Mouse (Mus musculus) ovary, adult 18-20 months (tissue): ENCODE results near the gene Rorc.

Experiments
- DNase-seq: peaks from one replicate; pipeline ENCODE4 v3.0.0; 2022; ENCODE audit warnings: low spot score, mixed read lengths

Rorc gene

DNA sequence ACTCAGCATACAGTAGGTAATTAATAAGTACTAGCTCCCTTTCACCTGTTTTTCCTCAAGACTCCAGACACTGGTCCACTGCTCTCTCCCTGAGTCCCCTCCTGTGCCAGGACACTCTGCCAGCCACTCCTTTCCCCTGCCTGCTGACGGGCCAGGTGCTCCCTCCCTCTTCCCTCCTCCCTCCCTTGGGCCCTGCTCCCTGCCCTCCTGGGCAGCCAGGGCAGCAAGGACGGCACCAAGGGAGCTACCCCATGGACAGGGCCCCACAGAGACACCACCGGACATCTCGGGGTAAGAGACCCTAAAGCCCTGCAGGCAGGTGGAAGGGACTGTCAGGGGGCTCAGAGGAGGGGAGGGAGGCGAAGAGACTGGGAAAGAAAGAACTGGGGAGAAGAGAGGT, at the start of gene Rorc:
Gene Rorc (plus strand): TSS at position 154 of the 400 bp plus-strand sequence.
- DNase-seq: peak; percentile 29

DNA sequence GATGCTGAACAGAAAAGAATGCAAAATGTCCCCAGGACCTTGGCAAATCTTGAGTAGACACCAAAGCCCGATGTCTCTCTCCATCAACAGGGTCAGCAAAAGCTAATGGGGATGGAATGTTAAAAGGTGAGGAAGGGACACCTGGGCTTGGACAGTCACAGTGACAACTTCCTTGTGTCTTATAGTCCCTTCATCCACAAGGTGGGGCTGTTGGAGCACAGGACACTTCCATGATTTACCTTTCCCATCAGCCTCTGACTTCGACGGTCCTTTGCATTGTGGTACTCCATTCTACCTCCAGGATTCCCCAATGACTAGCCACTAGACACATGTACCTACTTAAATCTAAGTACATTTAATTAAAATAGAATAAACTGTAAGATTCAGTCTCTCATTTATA, 43.9 kb upstream of the Rorc start:
- DNase-seq: no peak

DNA sequence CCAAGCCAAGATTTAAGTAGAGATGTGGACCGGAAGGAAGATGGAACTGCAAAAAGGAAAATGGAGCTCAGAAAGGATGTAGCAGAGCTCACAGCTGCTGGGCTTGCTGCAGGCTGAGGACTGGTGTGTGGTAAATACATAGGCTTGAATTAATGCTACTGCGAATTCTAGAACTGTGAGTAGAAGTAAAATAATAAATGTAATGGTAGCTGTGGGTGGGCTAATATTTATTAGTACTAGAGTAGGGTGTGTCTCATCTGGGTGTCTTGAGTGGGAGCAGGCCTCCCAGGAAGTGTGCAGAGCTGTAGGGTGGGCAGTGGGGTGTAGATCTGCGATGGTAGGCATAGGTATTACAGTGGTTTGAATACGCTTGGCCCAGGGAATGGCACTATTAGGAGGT, 38.2 kb upstream of the Rorc start:
- no peak for DNase-seq

DNA sequence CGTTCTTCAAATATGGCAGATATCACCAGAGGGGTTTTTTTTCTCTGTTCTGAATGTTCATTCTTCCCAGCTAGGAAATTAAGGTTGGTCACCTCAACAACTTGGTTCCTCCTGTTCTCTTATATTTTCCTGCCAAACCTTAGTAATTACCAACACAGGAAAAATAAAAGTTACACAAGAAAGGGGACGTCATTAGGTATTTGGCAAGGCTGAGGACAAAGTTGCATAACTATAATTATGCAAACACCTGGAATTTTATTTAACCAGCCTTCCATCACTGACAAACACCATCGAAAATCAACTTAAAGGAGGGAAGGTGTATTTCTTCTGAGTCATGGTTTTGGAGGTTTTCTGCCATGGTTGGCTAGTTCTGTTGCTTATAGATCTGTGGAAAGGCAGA, 34.1 kb upstream of the Rorc start:
- no peak for DNase-seq

DNA sequence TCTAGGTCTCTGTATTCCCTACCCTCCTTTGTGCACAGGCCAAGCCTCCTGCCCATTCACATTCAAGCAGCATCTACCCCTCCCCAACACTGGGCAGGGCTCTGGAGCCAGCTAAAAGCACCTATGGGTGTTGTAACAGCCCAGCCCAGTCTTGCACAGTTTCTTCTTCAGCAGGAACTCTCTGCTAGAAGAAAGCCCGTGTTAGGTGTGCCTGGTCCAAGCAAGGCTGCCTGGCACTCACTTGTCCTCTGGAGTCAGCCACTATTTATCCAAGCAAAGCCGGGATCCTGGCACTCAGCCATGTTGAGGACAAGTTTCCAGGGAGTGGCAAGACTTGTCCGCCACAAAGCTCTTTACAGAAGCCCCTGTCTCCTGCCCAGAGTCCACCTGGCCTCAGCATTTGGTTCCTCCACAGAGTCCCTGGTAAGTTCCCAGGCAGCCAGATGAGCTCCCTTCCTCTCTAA, 30.6 kb upstream of the Rorc start, which contains the start of gene Them5:
Gene Them5 (plus strand): TSS at position 141 of the 464 bp plus-strand sequence.
- DNase-seq: no peak

DNA sequence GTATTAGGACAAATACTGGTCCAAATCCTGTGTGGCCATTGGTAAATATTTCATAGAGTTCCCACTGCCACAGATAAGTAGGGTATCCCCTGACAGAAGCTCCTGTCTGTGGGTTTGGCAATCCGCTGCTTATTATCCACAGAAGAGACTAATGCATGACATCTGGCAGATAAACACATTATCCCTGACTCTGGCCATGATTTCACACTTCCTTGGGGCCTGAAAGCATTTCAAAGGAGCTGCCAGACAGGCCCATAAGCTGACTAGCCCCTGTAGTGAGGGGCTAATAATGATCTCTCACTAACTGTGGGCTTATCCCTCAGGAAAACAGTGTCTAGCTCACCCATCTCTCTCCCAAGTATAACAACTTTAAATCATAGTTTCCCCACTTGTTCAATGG, 30.0 kb upstream of the Rorc start:
- no peak for DNase-seq

DNA sequence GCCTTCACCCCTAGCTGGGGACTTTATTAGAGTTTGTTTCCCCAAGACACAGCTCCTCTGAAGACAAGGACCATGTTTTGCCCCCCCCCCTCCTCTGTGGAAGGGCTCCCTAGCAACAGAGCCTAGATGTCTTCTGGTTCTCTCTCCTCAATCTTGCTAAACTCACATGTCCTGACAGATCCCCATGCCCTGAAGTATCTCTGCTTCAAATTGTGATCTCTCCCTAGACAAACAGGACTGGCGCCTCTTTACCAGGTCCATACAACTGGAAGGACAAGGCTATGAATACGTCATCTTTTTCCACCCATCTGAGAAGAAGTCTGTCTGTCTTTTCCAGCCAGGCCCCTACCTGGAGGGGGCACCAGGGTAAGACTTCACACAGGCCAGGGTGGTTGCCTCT, 28.4 kb upstream of the Rorc start:
- DNase-seq: no peak

DNA sequence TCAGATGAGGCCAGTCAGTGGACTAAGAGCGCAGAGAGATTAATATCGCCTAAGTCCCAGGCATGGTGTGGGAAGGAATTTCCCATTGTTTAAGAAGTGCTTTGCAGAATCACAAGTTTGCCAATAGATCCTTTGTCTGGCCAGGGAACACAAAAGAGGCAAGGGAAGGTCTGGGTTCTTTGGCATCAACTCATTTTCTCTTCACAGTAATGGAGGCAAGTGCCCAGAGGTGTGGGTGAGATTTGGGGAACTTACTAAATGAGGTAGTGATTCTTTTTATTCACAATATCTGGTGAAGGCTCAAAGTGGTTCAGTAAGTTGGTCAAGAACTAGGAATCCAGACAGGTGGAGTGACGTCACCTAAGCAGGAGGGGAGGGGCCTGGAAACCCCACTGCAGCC, 27.7 kb upstream of the Rorc start:
- no peak for DNase-seq

DNA sequence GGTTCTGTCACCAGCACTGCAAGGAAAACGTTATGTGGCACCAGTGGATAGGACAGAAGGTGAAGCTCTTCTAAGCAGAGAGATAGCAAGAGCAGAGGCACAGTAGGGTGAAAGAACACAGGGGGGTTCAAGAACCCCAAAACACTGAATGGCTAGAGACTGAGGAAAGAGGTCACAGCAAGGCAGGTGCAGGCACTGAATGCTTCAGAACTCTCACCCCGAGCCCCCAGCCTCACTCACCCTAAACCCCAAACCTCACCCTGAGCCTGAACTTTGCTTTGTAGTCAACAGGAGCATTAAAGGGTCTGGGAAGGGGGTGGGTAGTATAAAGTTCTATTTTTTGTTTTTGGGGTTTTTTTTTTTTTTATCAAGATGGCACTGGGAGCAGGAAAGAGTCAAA, 24.4 kb upstream of the Rorc start:
- no peak for DNase-seq

DNA sequence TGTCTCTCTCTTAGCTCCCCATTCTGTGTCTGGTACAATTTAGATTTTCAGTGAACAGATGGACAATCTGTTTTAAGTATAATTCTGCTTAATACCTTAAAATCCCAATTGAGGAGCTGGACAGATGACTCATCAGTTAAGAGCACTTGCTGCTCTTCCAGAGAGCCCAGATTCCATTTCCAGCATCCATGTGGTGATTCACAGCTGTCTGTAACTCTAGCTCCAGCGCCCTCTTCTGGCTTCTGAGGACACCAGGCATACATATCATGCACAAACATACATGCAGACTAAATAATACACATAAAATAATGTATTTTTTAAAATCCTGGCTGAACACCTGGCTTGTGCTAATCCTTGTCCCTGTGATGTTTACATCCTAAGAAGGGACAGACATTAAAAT, 11.8 kb upstream of the Rorc start:
- no peak for DNase-seq

DNA sequence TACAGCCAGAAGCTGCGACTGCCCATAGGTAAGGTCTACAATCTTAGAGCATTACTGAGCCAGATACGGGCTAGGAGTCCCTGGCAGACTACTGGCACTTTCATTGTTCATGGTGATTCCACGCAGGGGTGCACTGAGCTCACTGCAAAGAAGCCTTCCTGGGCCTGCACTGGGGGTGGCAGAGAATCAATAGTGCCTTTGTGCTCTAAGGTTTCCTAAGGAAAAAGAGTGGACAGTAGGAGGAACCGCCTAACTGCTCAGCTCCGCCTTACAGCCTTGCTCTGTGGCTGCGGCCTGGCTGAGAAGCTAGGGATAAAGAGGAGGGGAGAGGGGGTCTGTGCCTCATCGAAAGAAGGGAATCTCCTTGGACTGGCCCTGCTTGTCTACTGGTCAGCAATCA, 10.5 kb upstream of the Rorc start, which contains the start of gene C2cd4d:
Gene C2cd4d (plus strand): TSS at position 301 of the 400 bp plus-strand sequence.
- DNase-seq: no peak

DNA sequence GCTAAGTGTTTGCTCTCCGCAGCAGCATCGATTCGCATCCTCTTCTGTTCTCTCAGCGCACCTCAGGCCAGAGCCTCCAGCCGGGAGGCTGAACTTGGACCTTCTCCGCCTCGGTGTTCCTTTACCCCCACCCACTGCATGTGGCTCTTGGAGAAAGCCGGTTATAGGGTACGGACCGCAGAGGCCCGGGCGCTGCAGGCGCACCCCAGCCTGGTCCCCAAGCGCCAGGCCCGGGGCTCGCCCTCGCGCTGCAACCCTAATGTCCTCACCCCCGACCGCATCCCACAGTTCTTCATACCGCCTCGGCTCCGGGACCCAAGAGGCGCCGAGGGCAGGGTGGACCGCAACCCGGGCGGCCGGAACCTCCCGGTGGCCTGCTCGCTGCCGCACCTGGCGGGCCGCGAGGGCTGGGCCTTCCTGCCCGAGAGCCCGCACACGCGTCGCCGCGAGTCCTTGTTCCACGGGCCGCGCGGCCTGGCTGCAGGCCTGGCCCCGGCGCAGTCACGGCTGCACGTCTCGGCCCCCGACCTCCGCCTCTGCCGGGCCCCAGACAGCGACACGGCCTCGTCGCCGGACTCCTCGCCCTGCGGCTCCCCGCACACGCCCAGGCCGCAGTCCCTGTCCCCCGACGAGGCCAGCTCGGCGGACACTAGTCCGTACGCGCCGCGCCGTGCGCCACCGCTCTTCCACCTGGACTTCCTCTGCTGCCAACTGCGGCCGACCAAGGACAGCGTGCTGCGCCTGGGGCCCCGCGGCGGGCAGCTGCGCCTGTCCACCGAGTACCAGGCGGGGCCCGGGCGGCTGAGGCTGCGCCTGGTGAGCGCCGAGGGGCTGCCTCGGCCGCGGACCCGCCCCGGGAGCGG, 9.1 kb upstream of the Rorc start:
- peak; percentile 32 for DNase-seq

DNA sequence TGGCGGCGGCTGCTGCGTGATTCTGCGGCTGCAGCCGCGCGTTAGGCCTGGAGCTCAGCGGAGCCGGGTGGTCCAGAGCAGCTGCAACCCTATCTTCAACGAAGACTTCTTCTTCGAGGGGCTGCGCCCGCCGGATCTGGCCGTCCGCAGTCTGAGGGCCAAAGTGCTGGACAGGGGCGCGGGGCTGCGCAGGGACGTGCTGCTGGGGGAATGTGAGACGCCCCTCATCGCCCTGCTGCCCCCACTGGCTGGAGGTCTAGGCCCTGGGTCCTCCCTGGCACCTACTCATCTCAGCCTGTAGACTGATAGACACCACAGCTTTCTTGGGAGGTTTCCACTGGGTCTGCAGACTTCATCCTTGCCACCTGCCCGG, 8.5 kb upstream of the Rorc start:
- DNase-seq: no peak

DNA sequence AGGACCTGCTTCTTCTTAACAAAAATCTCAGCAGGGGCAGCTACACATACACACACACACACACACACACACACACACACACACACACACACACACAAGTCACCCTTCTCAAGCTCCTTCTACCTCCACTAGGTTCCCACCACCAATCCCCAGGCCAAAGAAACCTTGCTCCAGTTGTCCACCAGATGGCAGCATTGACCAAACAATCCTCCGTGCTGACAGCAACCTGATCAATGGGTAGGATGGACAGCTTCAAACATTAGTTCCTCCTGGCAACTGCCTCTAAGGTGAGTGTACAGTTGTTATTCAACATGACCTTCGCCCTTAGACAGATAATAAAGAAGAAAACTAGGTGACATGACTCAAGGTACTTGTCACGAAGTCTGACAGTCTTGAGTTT, 5.8 kb upstream of the Rorc start:
- peak; percentile 39 for DNase-seq

DNA sequence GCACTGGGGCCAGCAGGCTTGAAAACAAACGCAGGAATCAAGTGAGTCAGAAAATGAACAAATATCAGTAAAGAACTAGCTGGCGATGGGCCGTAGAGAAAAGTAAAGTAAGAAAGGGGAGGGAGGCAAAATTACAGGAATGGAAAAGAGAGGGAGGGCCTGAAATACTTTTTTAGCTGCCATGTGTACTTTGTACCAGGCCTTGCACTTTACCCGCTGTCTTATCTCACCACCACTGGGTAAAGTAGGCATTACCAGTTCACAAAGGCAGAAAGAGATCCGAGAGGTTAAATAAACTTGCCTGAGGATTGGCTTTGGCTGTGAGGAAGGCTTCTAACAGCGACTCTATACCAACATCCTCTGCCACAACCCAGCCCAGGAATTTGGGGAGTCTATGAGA, 5.1 kb upstream of the Rorc start:
- DNase-seq: no peak

DNA sequence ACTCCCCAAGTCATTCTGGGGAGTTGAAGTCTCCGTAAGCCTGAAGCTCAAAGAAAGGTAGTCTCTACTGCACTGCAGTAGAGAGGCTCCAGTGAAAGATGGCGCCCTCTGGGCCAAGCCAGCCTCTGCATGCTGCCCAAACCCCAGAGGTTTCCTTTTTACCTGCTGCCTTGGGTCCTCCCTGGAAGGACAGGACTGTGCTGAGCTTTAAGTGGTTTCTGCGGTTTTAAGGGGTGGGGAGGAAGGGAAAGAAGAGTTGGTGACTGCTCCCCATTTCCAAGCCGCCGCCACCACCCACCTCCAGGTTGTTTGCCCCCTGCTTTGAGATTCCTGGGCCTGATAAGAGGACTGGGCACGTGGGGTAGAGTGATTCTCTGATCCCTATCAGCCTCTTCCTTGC, 4.0 kb upstream of the Rorc start:
- DNase-seq: no peak

DNA sequence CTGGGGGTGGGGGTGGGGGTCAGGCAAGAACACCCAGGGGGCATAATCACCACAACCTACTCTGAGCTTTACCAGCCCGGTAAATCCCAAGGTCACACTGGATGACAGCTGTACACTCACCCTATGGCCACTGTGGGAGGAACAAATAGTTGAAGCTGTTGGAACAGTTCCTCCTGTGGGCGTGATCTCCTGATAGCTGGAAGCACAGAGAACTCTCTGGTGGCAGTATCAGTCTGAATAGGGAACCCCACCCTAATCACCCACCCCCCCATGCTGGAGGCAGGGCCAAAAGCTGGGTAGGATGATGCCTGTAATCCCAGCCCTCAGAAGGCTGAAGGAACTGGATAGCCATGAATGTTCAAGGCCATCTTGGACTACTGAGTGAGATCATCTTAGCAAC, 2.9 kb upstream of the Rorc start:
- DNase-seq: peak; percentile 15

DNA sequence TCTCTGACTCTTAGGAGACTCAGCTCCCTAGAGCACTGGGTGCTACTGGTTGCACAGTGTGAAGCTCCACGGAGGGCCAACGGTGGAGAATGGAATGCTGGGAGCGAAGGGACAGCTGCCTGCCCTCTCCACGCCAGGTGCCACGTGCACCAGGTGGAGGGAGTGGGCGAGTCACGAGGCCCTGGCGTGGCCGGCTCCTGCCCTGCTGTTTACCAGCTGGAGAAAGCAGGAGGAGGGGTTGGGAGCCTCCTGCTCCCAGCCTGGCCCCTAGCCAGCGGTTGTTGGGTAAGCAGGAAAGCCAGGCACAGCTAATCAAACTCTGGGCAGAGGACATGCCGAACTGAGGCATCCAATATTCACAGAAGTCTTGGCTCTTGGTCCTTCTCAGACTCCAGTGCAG, 957 bp upstream of the Rorc start:
- DNase-seq: peak; percentile 84

DNA sequence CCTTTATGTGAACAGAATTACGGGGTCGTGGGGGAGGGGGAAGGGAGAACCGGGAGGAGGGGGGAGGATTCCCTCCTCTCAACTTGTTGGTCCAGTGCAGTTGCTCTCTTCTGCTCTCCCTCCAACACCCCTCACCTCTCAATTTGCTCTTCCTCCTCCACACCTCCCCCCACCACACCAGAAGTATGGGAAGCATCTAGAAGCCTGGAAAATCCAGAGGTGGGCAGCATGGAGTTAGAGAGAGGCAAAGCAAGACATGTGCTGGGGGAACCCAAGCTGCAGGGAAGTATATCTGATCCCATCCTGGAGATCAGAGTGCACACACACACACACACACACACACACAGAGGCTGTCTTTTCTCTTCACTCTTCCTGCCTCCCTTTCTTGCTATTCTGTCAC, 556 bp upstream of the Rorc start:
- no peak for DNase-seq

DNA sequence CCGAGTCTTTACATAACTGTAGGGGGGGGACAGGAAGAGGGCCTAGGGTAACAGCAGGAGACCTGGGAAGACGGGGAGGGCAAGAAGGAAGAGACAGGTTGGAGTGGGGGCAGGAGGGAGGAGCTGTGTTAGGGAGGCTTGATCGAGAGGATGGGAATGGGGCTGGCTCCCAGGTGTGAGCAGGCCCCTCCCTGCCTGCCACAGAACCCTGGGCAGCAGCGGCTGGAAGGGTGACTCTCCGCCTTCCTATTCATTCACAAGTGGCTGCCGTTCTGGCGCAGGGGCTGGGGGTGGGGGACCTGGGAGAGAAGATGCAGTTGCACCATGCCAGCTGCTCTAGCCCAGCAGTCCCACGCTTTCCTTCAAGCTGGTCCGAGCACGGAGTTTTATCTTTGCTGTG, 496 bp downstream of the Rorc start:
- no peak for DNase-seq

DNA sequence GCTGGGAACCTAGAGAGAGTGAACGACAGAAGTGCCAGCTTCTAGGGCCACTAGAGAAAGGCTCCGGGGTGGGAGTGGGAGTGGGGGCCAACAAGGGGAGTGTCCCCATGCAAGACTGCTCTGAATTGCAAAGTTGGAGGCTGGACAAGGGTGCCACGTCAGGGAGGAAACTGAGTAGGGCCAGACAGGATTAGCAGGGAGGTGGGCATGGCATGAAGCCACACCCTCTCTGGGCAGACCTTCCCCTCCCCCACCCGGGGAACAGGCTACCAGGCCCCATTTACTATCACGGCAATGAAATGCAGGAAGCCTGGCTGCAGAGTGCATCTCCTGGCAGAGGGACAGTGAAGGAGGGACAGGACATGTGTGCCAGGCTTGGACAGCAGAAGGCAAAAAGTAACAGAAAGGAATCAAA, 1.0 kb downstream of the Rorc start:
- DNase-seq: no peak

DNA sequence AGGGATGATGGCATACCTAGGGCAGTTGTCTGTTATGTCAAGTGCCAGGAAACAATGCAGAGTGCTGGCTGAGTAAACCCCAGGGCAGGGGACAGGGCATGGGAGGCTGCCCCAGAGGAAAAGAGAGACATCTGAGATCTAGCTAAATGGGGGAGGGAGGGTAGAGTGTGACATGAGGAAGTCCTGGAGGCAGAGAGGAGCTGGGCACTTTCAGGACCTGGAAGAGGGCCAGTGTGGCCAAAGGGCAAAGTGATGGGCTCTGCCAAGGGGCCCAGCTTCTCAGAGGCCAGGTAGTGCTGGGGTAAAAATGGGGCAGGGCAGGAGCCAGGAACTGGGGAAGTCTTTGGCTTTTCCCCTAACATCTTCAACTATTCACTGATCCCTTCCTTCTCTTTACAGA, 2.0 kb downstream of the Rorc start:
- DNase-seq: no peak

DNA sequence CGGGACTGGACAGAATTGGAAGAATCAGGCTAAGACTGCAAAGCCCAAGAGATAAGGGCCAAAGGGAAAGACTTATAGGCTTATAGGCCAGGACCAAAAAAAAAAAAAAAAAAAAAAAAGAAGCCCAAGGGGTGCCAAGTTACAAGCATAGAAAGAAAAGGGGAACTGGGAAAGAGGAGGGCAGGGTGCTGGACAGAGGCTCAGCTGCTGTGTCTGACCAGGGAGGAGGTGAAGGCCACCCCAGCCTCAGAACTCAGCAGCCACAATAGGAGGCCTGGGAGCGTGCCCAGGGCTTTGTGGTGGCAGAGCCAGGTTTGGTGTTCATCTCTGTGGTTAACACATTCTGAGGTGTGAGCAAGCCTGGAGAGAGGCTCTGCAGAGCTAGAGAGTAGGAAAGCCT, 2.6 kb downstream of the Rorc start:
- DNase-seq: peak; percentile 42

DNA sequence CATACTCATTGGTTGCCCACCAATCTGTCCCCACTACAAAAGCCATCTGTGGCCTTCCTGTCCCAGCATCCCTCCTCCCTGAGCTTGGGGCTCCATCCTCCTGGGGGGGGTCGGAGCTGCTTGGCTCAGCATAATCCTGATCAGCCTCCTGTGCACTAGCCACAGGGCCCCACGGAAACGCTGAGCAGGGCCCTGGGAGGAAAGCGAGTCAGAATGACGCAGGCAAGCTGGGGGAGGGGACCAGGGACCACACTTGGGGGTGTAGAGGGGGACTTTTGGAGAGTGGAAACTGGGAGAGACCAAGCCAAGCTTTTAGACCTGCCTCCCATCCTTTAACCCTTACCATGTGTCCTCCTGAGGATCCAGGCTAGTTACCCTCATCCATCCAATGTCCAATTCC, 3.3 kb downstream of the Rorc start:
- DNase-seq: no peak
